Mouse (Mus musculus): ENCODE data around the gene Clptm1.

Clptm1 gene

GRCm38 (mm10) chr7:19664955-19665841, at the start of gene Clptm1:
Gene Clptm1, minus strand, starts transcription at chr7:19665033.
- in situ Hi-C loops (cut with MboI, MseI), result loop anchor here (5.0 kb wide), 1 partner anchor 47 kb away; no protein-coding TSS in a partner anchor

- in situ Hi-C loops (cut with MboI, MseI), result loop anchor here (5.0 kb wide), 1 partner anchor 46 kb away; the partner anchor contains the start of gene Clptm1
Measured at GRCm38 (mm10) chr7:19713598-19713997, 48.8 kb upstream of the Clptm1 start.

- in situ Hi-C loops (cut with MboI, MseI), result loop anchor here (5.0 kb wide), 1 partner anchor 46 kb away; the partner anchor contains the start of gene Clptm1
Measured at GRCm38 (mm10) chr7:19713196-19713595, 48.4 kb upstream of the Clptm1 start.

GRCm38 (mm10) chr7:19712414-19712813, 47.6 kb upstream of the Clptm1 start:
- in situ Hi-C loops (cut with MboI, MseI), result loop anchor here (5.0 kb wide), 1 partner anchor 45 kb away; the partner anchor contains the start of gene Clptm1

GRCm38 (mm10) chr7:19710650-19711049, 45.8 kb upstream of the Clptm1 start:
- in situ Hi-C loops (cut with MboI, MseI), result loop anchor here (5.0 kb wide), 1 partner anchor 43 kb away; the partner anchor contains the start of gene Clptm1

GRCm38 (mm10) chr7:19705271-19705670, 40.4 kb upstream of the Clptm1 start:
- in situ Hi-C loops (cut with MboI, MseI), result no loop called here

GRCm38 (mm10) chr7:19704475-19704874, 39.6 kb upstream of the Clptm1 start:
- in situ Hi-C loops (cut with MboI, MseI), result no loop called here

- in situ Hi-C loops (cut with MboI, MseI), result no loop called here
Measured at GRCm38 (mm10) chr7:19702859-19703555, 38.2 kb upstream of the Clptm1 start.

- in situ Hi-C loops (cut with MboI, MseI), result no loop called here
Measured at GRCm38 (mm10) chr7:19701069-19701761, 36.4 kb upstream of the Clptm1 start.

GRCm38 (mm10) chr7:19700299-19701068, 35.7 kb upstream of the Clptm1 start:
- in situ Hi-C loops (cut with MboI, MseI), result no loop called here

GRCm38 (mm10) chr7:19699827-19700148, 35.0 kb upstream of the Clptm1 start:
- in situ Hi-C loops (cut with MboI, MseI), result no loop called here

GRCm38 (mm10) chr7:19698907-19699826, 34.3 kb upstream of the Clptm1 start, which contains the start of gene Apoe:
Gene Apoe, minus strand, starts transcription at chr7:19699188.
- in situ Hi-C loops (cut with MboI, MseI), result no loop called here

- in situ Hi-C loops (cut with MboI, MseI), result no loop called here
Measured at GRCm38 (mm10) chr7:19697949-19698906, 33.4 kb upstream of the Clptm1 start.

GRCm38 (mm10) chr7:19696336-19696873, 31.6 kb upstream of the Clptm1 start:
- in situ Hi-C loops (cut with MboI, MseI), result no loop called here

GRCm38 (mm10) chr7:19695881-19696280, 31.0 kb upstream of the Clptm1 start:
- in situ Hi-C loops (cut with MboI, MseI), result no loop called here

GRCm38 (mm10) chr7:19695213-19695594, 30.4 kb upstream of the Clptm1 start:
- in situ Hi-C loops (cut with MboI, MseI), result no loop called here

- in situ Hi-C loops (cut with MboI, MseI), result no loop called here
Measured at GRCm38 (mm10) chr7:19694336-19695212, 29.7 kb upstream of the Clptm1 start.

GRCm38 (mm10) chr7:19693421-19693820, 28.6 kb upstream of the Clptm1 start:
- in situ Hi-C loops (cut with MboI, MseI), result no loop called here

Measured in regulatory T cell (primary cell).